Mouse (Mus musculus): ENCODE results near the gene Spata33.
"Not testable (repeated sequence)": the region's sequence is repeated elsewhere in the genome, so short reads cannot be mapped to it uniquely, and the experiment has no call there.

Spata33 gene

DNA sequence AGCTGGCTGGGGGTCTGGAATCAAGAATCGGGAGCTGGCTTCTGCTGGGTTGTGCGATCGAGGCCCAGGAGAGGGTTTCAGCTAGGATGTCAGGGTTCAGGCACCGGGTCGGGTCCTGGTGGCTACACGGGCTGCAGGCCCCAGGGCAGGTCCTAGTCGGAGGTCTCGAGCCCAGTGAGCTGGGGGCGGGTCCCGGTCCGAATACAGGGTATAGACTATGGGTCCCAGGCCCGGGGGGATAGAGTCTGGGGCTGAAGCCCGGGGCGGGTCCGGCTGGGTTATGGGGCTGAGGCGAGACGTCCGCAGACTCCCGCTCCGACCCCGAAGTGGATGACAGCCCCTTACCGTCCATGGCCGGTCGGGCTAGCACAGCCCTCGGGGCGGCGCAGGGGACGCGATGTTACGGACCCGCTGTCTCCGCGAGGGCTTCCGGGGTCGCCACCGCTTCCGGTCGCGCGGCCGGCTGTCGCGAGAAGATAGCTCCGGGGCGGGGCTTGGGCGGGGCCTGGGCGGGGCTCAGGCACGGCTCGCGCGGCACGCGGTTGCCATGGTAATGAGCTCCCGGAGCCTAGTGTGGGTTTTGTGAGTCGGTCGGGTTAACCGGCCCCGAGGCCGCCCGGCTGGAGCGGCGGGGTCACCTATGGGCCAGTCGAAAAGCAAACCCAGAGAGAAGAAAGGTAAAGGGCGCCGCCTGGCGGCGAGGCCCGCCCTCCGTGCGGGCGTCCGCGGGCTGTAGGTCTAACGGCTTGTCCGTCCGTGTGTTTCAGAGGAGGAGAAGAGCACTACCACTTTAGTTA, at the start of gene Spata33, which contains the start of gene Chmp1a:
Gene Spata33, plus strand, starts transcription at position 512 of the 797 bp plus-strand sequence.
Gene Chmp1a, minus strand, starts transcription at position 443 of the 797 bp plus-strand sequence.
- DNase-seq (ENCODE audit: low read depth in 2 of 2, low spot score in 2 of 2) = peak; percentile 77 to 78

DNA sequence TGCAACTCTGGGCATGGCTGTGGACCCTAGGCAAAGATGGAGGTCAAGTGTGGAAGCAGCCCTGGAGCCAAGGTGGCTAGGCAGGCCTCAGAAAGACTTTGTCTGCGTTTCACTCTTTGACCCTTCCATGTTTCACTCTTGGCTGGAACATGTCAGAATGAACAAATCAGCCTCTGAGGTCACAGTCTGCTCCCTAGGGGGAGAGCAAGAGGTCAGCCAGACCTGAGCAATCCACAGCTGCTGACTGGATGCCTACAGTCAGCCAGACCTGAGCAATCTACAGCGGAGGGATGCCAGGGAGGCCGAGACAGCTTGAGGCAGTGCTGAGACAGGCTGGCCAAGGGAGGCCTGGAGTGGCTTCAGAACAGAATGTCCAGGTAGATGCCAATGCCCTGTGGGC, 31.2 kb upstream of the Spata33 start:
- no peak for DNase-seq (ENCODE audit: low read depth in 2 of 2, low spot score in 2 of 2)

- no peak for DNase-seq (ENCODE audit: low read depth in 2 of 2, low spot score in 2 of 2)
Observed at GRCm38 (mm10) chr8:123185566-123186409, 26.8 kb upstream of the Spata33 start, which contains the start of gene Dpep1. Gene Dpep1, plus strand, starts transcription at chr8:123186242.

- DNase-seq (ENCODE audit: low read depth in 2 of 2, low spot score in 2 of 2) = no peak
Observed at GRCm38 (mm10) chr8:123188006-123188405, 24.6 kb upstream of the Spata33 start.

DNA sequence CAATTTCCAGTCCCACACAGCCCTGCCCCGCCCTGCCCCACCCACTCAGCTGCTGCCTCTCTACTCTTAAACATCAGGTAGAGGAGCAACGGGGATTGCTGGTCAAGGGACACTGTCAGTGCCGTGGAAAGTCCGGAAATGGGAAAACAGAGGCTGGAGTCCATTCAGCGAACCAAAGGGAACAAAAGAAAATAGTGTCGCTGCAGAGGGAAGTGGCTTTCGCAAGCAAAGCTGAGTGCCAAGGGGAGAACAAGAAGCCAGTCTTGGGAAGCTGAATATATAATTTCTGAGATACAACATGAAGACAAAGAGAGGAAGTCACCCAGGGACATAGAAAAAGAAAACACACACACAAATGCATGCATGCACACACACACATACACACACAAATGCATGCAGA, 23.8 kb upstream of the Spata33 start:
- no peak for DNase-seq (ENCODE audit: low read depth in 2 of 2, low spot score in 2 of 2)

DNA sequence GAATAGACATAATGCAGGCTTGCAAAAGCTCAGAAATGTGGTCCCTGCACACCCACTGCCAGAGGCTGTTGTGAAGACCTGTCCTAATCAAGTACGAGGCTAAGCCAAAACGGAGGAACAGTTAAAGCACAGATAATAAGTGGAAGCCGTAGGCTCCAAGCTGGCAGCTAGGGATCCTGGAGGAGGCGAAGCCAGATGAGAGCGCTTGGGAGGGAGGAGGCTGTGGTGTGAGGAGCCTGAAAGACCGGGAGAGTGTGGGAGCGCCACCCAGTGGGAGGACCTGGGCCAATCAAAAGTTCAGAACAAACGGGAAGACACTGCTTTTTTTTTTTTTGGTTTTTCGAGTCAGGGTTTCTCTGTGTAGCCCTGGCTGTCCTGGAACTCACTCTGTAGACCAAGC, 22.0 kb upstream of the Spata33 start:
- peak in 1 of 2 experiments; percentile 27 for DNase-seq (ENCODE audit: low read depth in 2 of 2, low spot score in 2 of 2)

DNA sequence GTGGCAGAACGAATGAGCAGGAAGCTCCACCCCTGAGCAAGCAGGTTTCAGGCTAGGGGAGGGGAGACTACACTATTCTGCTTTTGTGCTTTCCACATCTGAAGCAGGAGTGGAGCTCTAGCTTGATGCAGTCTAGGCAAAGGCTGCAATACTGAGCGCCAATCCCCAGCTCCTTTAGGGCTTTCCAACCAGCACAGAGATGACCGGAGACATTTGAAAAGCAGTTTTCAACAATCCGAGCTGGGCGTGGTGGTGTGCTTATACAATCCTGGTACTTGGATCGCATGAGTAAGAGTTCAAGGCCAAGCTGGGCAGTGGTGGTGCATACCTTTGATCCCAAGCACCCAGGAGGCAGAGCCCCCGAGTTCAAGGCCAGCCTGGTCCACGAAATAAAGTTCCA, 20.7 kb upstream of the Spata33 start:
- no peak for DNase-seq (ENCODE audit: low read depth in 2 of 2, low spot score in 2 of 2)

DNA sequence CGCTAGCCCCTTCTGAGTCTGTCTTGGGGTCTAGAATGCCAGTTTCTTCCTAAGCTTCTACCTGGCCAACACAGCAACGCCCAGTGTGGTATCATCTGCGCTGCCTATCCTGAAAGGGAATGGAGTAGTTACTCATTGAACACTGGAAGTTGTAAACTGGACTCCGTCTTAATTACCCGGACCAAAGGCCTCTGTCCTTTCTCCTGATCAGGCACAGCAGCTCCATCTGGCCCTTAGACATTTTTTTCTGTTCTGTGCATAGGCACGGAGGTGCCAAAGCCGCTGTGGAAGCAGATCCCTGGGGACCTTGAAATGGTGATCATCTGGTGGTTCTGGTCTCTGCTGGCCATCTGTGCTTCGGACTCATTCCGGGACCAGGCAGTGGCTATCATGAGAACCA, 18.9 kb upstream of the Spata33 start:
- no peak for DNase-seq (ENCODE audit: low read depth in 2 of 2, low spot score in 2 of 2)

GRCm38 (mm10) chr8:123197016-123197415, 15.6 kb upstream of the Spata33 start:
- not testable (repeated sequence) for DNase-seq (ENCODE audit: low read depth in 2 of 2, low spot score in 2 of 2)

GRCm38 (mm10) chr8:123199864-123200263, 12.8 kb upstream of the Spata33 start:
- no peak for DNase-seq (ENCODE audit: low read depth in 2 of 2, low spot score in 2 of 2)

DNA sequence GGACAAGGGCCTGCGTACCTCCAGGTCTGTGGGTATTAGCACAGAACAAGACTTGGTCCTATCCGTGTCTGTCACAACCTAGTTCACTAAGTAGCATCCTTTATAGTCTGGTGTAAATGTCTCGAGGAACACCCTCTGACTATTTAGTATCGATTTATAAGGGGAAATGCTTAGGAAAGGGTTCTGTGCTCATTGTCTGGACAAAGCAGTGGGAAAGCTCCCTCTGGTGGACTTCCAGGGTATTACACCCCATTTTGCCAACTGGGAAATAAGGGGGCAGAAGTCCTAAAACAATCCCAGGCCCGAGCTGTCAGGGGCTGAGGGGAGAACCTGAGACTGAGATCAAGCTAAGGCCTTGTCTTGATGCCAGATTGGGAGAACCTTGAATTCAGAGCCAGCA, 10.3 kb upstream of the Spata33 start:
- peak; percentile 74 for DNase-seq (ENCODE audit: low read depth in 2 of 2, low spot score in 2 of 2)

DNA sequence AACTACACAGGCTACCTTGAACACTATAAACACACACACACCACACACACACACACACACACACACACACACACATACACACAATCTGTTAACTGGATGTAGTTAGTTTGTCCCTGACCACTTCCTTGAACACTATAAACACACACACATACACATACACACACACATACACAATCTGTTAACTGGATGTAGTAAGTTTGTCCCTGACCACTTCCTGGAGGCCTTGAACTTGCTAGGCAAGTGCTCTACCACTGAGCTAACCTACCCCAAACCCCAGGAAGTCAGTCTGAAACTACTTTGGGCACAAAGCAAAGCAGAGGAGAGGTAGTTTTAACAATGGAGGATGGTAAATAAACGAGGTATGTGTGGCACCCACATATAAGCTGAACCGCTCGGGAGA, 9.1 kb upstream of the Spata33 start:
- peak in 1 of 2 experiments; percentile 14 for DNase-seq (ENCODE audit: low read depth in 2 of 2, low spot score in 2 of 2)

DNA sequence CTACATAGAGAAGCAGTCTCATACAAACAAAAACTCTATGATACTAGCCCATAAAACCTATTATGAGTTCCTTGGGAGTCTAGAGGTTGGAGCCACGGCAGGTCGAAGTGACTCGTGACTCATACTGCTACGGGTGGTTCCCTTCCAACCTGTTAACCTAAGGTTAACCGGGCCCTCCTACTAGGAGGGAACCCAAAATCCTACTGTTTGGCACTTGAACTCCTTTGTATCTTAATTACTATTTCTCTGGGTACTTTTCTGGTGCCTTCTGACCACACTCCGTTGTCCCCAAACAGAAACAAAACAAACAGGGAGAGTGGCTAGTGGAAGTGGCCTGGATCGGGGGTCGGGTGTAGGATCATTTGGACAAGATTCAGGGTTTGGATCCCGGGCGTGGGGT, 756 bp upstream of the Spata33 start:
- DNase-seq (ENCODE audit: low read depth in 2 of 2, low spot score in 2 of 2) = no peak

DNA sequence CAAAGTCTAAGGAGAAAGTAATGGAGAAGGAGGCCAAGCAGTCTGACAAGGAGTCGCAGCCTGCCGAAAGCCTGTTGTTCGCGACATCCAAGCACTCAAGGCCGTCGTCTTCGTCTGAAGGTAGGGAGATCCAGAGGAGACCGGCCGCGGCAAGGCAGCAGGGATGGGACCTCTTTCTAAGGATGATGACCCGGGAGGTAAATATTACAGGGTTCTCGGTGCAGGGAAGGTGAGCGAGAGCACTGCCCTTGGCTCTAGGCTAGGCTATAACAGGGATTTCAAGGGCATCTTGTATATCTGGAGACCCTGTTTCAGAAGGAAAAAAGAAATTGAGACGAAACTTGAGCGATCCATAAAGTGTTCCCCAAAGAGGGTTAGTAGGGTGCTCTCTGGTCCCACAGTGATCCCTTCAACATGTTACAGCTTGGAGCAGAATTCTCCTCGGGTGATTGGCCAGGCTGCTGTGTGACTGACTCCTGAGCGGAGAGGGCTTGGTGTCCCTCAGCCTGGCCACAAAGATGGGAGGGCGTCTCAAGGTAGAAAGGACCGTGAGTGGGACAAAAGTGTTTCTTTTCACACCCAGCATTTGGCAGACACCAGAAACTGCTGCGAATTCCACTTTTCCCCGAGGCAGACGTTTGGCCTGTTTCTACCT, 613 bp downstream of the Spata33 start:
- DNase-seq (ENCODE audit: low read depth in 2 of 2, low spot score in 2 of 2) = no peak

DNA sequence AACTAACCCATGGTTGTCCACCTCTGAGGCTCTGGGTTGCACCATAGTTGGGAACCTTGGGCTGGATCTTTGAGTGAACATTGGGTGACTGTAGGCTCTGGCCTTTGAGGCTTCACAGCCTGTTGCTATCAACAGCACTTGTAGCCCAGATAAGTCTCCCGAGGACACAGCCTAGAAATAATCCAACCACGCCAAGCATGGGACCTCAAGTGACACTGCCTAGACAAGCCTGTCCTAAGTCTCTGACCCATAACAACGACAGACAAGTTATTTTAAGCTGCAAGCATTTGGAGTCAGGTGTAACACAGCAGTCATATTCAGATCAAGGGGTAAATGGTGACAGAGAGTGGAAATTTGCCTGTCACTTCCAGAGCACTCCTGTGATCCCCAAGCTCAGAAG, 2.8 kb downstream of the Spata33 start:
- no peak for DNase-seq (ENCODE audit: low read depth in 2 of 2, low spot score in 2 of 2)

DNA sequence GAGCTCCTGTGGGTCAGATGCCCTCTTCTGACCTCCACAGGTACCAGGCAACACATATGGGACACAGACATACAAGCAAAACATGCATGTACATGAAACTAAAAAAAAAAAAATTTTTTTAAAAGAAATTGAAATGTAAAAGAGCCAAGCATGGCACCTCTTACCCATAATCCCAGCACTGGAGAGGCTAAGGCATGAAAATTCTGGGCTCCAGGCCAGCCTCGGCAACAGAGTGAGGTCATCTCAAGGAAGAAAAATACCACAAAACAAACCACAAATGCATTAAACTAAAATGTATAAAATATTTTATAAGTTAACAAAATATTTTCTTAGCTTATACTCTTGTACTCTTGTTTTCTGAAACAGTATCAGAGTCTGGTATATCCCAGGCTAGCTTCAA, 8.3 kb downstream of the Spata33 start:
- DNase-seq (ENCODE audit: low read depth in 2 of 2, low spot score in 2 of 2) = no peak

GRCm38 (mm10) chr8:123224278-123225266, 11.9 kb downstream of the Spata33 start, which contains the start of gene Cdk10:
Gene Cdk10, plus strand, starts transcription at chr8:123224842.
- DNase-seq (ENCODE audit: low read depth in 2 of 2, low spot score in 2 of 2) = peak; percentile 83 to 88

GRCm38 (mm10) chr8:123228416-123228815, 15.8 kb downstream of the Spata33 start:
- DNase-seq (ENCODE audit: low read depth in 2 of 2, low spot score in 2 of 2) = no peak

DNA sequence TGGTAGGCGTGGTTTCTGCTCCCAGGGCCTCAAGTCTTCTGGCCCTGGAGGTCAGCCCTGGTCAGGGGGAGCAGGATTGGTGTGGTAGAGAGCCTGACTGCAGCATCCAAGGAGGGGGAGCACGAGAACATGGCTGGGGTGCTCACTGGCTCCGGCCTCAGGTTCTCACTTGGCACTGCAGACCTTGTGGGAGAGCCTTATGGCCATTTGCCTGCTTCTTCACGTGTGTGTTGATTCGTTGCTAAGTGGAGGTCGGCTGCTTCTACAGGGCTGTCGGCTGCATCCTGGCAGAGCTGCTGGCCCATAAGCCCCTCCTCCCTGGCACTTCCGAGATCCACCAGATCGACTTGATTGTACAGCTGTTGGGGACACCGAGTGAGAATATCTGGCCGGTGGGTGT, 17.7 kb downstream of the Spata33 start:
- not testable (repeated sequence) for DNase-seq (ENCODE audit: low read depth in 2 of 2, low spot score in 2 of 2)

- no peak for DNase-seq (ENCODE audit: low read depth in 2 of 2, low spot score in 2 of 2)
Observed at GRCm38 (mm10) chr8:123231742-123232141, 19.1 kb downstream of the Spata33 start.

All from CD8-positive naive resting alpha-beta T cell, adult 2 months (primary cell).